Comparison of ENCODE assay signal across 28 mouse cellular contexts in genomic region chr8:125671371-125671770, GRCm38 (mm10). TPM values are rescaled to one million over a fixed set of nuclear protein-coding genes. Genes with fewer than 3 reads are reported as not detected.
DNase-seq lines count a peak whose midpoint lies in the region; ATAC-seq and TF ChIP-seq lines count a peak whose summit lies in the region.
"Had no signal": no experiment of that assay in that cellular context is flagged by ENCODE, and none has a peak within 500 bp of the region (broad histone marks: within the 10 kb centered on the region; RNA-seq: fewer than 3 reads in every experiment).

No protein-coding gene starts in this region.

- H3K4me3 ChIP-seq in spleen, adult 2 months (ENCODE audit: extremely low read depth, insufficient read depth, insufficient read length) = no peak overlapping the region
- H3K4me3 ChIP-seq in CH12.LX (replicated peaks in 1 of 3; ENCODE audit: low read depth in 2 of 3, low read length in 2 of 3, poor library complexity in 1 of 3) = peak overlapping the region; percentile 21 to 82 (median 25)
- H3K4me3 ChIP-seq: embryonic facial prominence, embryonic 12.5 days; embryonic facial prominence, embryonic 15.5 days; erythroblast, embryonic 14.5 days; forebrain, embryonic 12.5 days; forebrain, embryonic 15.5 days; heart, adult 2 months; heart, embryonic 10.5 days; heart, embryonic 13.5 days had no signal

- H3K27me3 ChIP-seq in spleen, adult 2 months (ENCODE audit: control insufficient read depth, insufficient read depth, low read length) = no peaks in the 10 kb centered on the region
- H3K27me3 ChIP-seq in CH12.LX (replicated peaks) = peaks cover 3% of the 10 kb centered on the region
- H3K27me3 ChIP-seq: embryonic facial prominence, embryonic 12.5 days; embryonic facial prominence, embryonic 15.5 days; forebrain, embryonic 15.5 days; heart, embryonic 13.5 days had no signal

- no peak; the same call in 1 of the 2 replicates for TF ChIP-seq RAD21 in CH12.LX (IDR thresholded peaks at IDR 0.05; ENCODE audit: low read depth, low read length)

- no peaks in the 10 kb centered on the region for H3K36me3 ChIP-seq in spleen, adult 2 months (ENCODE audit: control insufficient read depth, insufficient read depth, low read length)
- H3K36me3 ChIP-seq in CH12.LX (replicated peaks in 1 of 2; ENCODE audit: control insufficient read depth in 1 of 2, insufficient read depth in 1 of 2, low read length in 1 of 2) = no peaks in the 10 kb centered on the region

- peaks cover 8% of the 10 kb centered on the region for H3K9me3 ChIP-seq in CH12.LX (replicated peaks; ENCODE audit: low read length)

- H3K27ac ChIP-seq in spleen, adult 2 months (ENCODE audit: insufficient read depth, low read length) = 0 out of 2 replicates have a peak overlapping the region, but pooled peaks have one; percentile 22
- H3K27ac ChIP-seq in CH12.LX (ENCODE audit: insufficient read depth, low read depth) = peak overlapping the region; percentile 99
- H3K27ac ChIP-seq: embryonic facial prominence, embryonic 12.5 days; embryonic facial prominence, embryonic 15.5 days; forebrain, embryonic 12.5 days; forebrain, embryonic 15.5 days; heart, adult 2 months; heart, embryonic 10.5 days; heart, embryonic 13.5 days; hindbrain, embryonic 14.5 days; hindbrain, postnatal 0 days had no signal

- in situ Hi-C loops in CH12.LX (cut with MboI; ENCODE audit: low pct_ligation_motif_present, low pct_unique_long_range_greater_than_20kb, low sequenced_read_pairs) = no loop called here

- peak; percentile 11 to 36 for DNase-seq in spleen, adult 2 months (ENCODE audit: low read depth in 1 of 2, low spot score in 2 of 2)
- no peak for DNase-seq in spleen, postnatal 4 days (ENCODE audit: low spot score in 2 of 2)
- DNase-seq in A20 (ENCODE audit: low read depth, low spot score) (peak; percentile 92), CH12.LX (ENCODE audit: extremely low read depth) (peak; percentile 97)
- no peak for DNase-seq in cerebellum, adult 9-10 months
- no peak for DNase-seq in adrenal gland, adult 18-20 months (ENCODE audit: low spot score in 2 of 2)
- DNase-seq: adrenal gland, adult 8-10 months; adrenal gland, postnatal 25 days; cerebellum, adult 11-12 months; cerebellum, adult 9-11 months; cerebellum, postnatal 25 days; gastrocnemius, postnatal 10 days; gastrocnemius, postnatal 36 days; heart, adult 2 months; heart, postnatal 14 days; heart, postnatal 4 days had no signal

- TF ChIP-seq CTCF in spleen, adult 2 months (IDR thresholded peaks at IDR 0.05; ENCODE audit: extremely low read depth, insufficient read depth, insufficient read length, insufficient replicate concordance) = no peak
- no peak for TF ChIP-seq CTCF in CH12.LX (conservative IDR thresholded peaks at IDR 0.05 in 1 of 2, IDR thresholded peaks at IDR 0.05 in 1 of 2; ENCODE audit: low read depth in 2 of 2, low read length in 2 of 2)

- peaks cover 10% of the 10 kb centered on the region for H3K4me1 ChIP-seq in spleen, adult 2 months (ENCODE audit: control insufficient read depth, insufficient read depth, insufficient read length)
- peaks cover 2 to 38% of the 10 kb centered on the region in 2 experiments for H3K4me1 ChIP-seq in CH12.LX (ENCODE audit: control insufficient read depth in 1 of 2, insufficient read depth in 2 of 2)

- H3K9ac ChIP-seq in CH12.LX (ENCODE audit: insufficient read depth, low read depth) = peak overlapping the region; percentile 73
- H3K9ac ChIP-seq: embryonic facial prominence, embryonic 12.5 days; embryonic facial prominence, embryonic 15.5 days; forebrain, embryonic 12.5 days; forebrain, embryonic 15.5 days; heart, embryonic 13.5 days; hindbrain, embryonic 14.5 days had no signal

- H3K79me2 ChIP-seq in CH12.LX (replicated peaks; ENCODE audit: control insufficient read depth, extremely low read depth, insufficient read depth, poor library complexity, severe bottlenecking) = peaks cover 4% of the 10 kb centered on the region; the same call in 1 of the 2 replicates

- H3K4me2 ChIP-seq in CH12.LX (ENCODE audit: insufficient read depth, low read depth, poor library complexity, severe bottlenecking) = peak overlapping the region; percentile 75
- H3K4me2 ChIP-seq: embryonic facial prominence, embryonic 12.5 days; embryonic facial prominence, embryonic 15.5 days; forebrain, embryonic 12.5 days; forebrain, embryonic 15.5 days; heart, embryonic 13.5 days; hindbrain, embryonic 14.5 days had no signal

- TF ChIP-seq EP300 in CH12.LX (IDR thresholded peaks at IDR 0.05; ENCODE audit: low read length) = peak; percentile 94

- dilution Hi-C loops in CH12.LX (cut with MboI; ENCODE audit: extremely low pct_ligation_motif_present, extremely low pct_unique_long_range_greater_than_20kb, low sequenced_read_pairs) = no loop called here

- ATAC-seq in neutrophil, adult 5-6 weeks (ENCODE audit: extremely low read depth, insufficient number of reproducible peaks, low FRiP score, poor library complexity, severe bottlenecking) = peak; percentile 28; the same call in 1 of the 2 replicates
- ATAC-seq: forebrain, embryonic 15.5 days; hindbrain, postnatal 0 days; inflammation-experienced regulatory T-cells, adult 6 months had no signal

- no peak for TF ChIP-seq POLR2A in spleen, adult 2 months (IDR thresholded peaks at IDR 0.05; ENCODE audit: low read depth, low read length)
- TF ChIP-seq POLR2A in CH12.LX (IDR thresholded peaks at IDR 0.05; ENCODE audit: low read depth, low read length) = peak; percentile 55

- 52% methylated on average over 5 of the region's 5 CpGs for WGBS in spleen, adult 2 months

TF ChIP-seq in CH12.LX, 34 proteins besides CTCF, POLR2A, EP300 and RAD21 (continues in another document):
- TF ChIP-seq ZNF384 (IDR thresholded peaks at IDR 0.05; ENCODE audit: low read depth, low read length) (peak; percentile 40; the same call in 1 of the 2 replicates), USF1 (IDR thresholded peaks at IDR 0.05; ENCODE audit: low read depth, low read length) (no peak), BHLHE40 (IDR thresholded peaks at IDR 0.05; ENCODE audit: low read depth, low read length) (peak; percentile 88), ZKSCAN1 (IDR thresholded peaks at IDR 0.05; ENCODE audit: borderline replicate concordance, low read depth, low read length) (no peak), SMC3 (IDR thresholded peaks at IDR 0.05; ENCODE audit: low read depth, low read length) (peak; percentile 6; the same call in 1 of the 2 replicates), SIN3A (IDR thresholded peaks at IDR 0.05; ENCODE audit: low read length) (no peak; the same call in 1 of the 2 replicates), TCF12 (IDR thresholded peaks at IDR 0.05; ENCODE audit: low read depth, low read length) (peak; percentile 100), ELF1 (IDR thresholded peaks at IDR 0.05; ENCODE audit: low read depth, low read length) (peak; percentile 27; the same call in 1 of the 2 replicates), MYC (IDR thresholded peaks at IDR 0.05; ENCODE audit: low read depth, low read length) (peak; percentile 63), MAX (IDR thresholded peaks at IDR 0.05; ENCODE audit: low read length) (peak; percentile 69; the same call in 1 of the 2 replicates), JUN (IDR thresholded peaks at IDR 0.05; ENCODE audit: insufficient read depth, low read depth, low read length) (peak; percentile 64), CHD2 (IDR thresholded peaks at IDR 0.05; ENCODE audit: low read length) (peak; percentile 76; the same call in 1 of the 2 replicates), MEF2A (IDR thresholded peaks at IDR 0.05; ENCODE audit: borderline replicate concordance, low read depth, low read length) (peak; percentile 88), GABPA (IDR thresholded peaks at IDR 0.05; ENCODE audit: insufficient replicate concordance, low read depth, low read length) (no peak), KAT2A (IDR thresholded peaks at IDR 0.05; ENCODE audit: insufficient replicate concordance, low read length) (no peak), HCFC1 (IDR thresholded peaks at IDR 0.05; ENCODE audit: low read depth, low read length) (peak; percentile 8; the same call in 1 of the 2 replicates), POLR2AphosphoS2 (IDR thresholded peaks at IDR 0.05; ENCODE audit: low read depth, low read length) (no peak), ZMIZ1 (IDR thresholded peaks at IDR 0.05; ENCODE audit: low read depth, low read length) (peak; percentile 47; the same call in 1 of the 2 replicates), ETS1 (conservative IDR thresholded peaks at IDR 0.05; ENCODE audit: low read depth, low read length) (peak; percentile 91), MAZ (IDR thresholded peaks at IDR 0.05; ENCODE audit: low read depth, low read length) (peak; percentile 9; the same call in 1 of the 2 replicates), MXI1 (IDR thresholded peaks at IDR 0.05; ENCODE audit: low read depth, low read length) (peak; percentile 11; the same call in 1 of the 2 replicates), RCOR1 (conservative IDR thresholded peaks at IDR 0.05; ENCODE audit: low read depth, low read length) (peak; percentile 83; the same call in 1 of the 2 replicates), NELFE (IDR thresholded peaks at IDR 0.05; ENCODE audit: low read depth, low read length) (no peak), CHD1 (IDR thresholded peaks at IDR 0.05; ENCODE audit: low read depth, low read length) (no peak; the same call in 1 of the 2 replicates), NRF1 (IDR thresholded peaks at IDR 0.05; ENCODE audit: low read depth, low read length) (0 out of 2 replicates have a peak, but pooled peaks have one; percentile 18), JUND (conservative IDR thresholded peaks at IDR 0.05; ENCODE audit: low read depth, low read length) (0 out of 2 replicates have a peak, but pooled peaks have one; percentile 56), MAFK (IDR thresholded peaks at IDR 0.05; ENCODE audit: insufficient replicate concordance, low read length) (peak; percentile 89), E2F4 (IDR thresholded peaks at IDR 0.05; ENCODE audit: insufficient replicate concordance, low read depth, low read length) (no peak), UBTF (IDR thresholded peaks at IDR 0.05; ENCODE audit: low read depth, low read length) (0 out of 2 replicates have a peak, but pooled peaks have one; percentile 8)

RNA-seq across cellular contexts. Expression of gene Map10, which starts 1.8 kb away (rescaled TPM):
- polyA plus RNA-seq in spleen, adult 2 months (2012; rRNA removed) = 0.88 and 1.7 TPM in 2 replicates
- total RNA-seq in CH12.LX (2012; rRNA removed) (5.1 and 6.7 TPM in 2 replicates), CH12.LX (2014; rRNA removed) (1.9 and 2.3 TPM in 2 replicates)
- 1.3 and 1.4 TPM in 2 replicates for polyA plus RNA-seq in CH12.LX (2012; ENCODE audit: insufficient read length, low read depth)
- total RNA-seq in neutrophil, adult 5-6 weeks (2017) = 2.6 and 2.9 TPM in 2 replicates
- 1 to 10 TPM; 2.9 to 3.2 TPM for total RNA-seq in adrenal gland, adult 18-20 months (2021)
- total RNA-seq: MEL had no signal
- polyA plus RNA-seq: erythroblast, embryonic 14.5 days had no signal

RNA-seq across cellular contexts. Expression of gene Ntpcr, which starts 58.4 kb away (rescaled TPM):
- polyA plus RNA-seq in spleen, adult 2 months (2012; rRNA removed) = 11.8 and 12.5 TPM in 2 replicates
- total RNA-seq in CH12.LX (2012; rRNA removed) (22.9 and 24.0 TPM in 2 replicates), CH12.LX (2014; rRNA removed) (23.6 and 25.0 TPM in 2 replicates)
- polyA plus RNA-seq in CH12.LX (2012; ENCODE audit: insufficient read length, low read depth) = 15.1 and 17.0 TPM in 2 replicates
- total RNA-seq in neutrophil, adult 5-6 weeks (2017) = 9.1 and 10.0 TPM in 2 replicates
- total RNA-seq in adrenal gland, adult 18-20 months (2021) = 10 to 100 TPM; 15.4 to 20.7 TPM

Comparison
In these comparisons a context has a peak if more than half of its experiments do, and no peak if none do; other contexts are left out.
1. DNase-seq: peak in spleen, adult 2 months (2 of 2), A20 (single experiment) and CH12.LX (single experiment); none in spleen, postnatal 4 days (0 of 2), cerebellum, adult 9-10 months (single experiment) and adrenal gland, adult 18-20 months (0 of 2).